Mouse (Mus musculus): Measurements from ENCODE around the gene Cox14.

GRCm38 (mm10) chr15:99731167-99731566 is 5.7 kb downstream of the Cox14 start:
- TF ChIP-seq CTCF (IDR thresholded peaks at IDR 0.05; ENCODE audit: borderline replicate concordance, control insufficient read depth, extremely low read depth, insufficient read depth, low read length, poor library complexity) (no peak), POLR2A (IDR thresholded peaks at IDR 0.05; ENCODE audit: control insufficient read depth, extremely low read depth, insufficient read depth, low read length, poor library complexity) (no peak)

Measured in thymus, adult 2 months (tissue).